In the genomic region with DNA sequence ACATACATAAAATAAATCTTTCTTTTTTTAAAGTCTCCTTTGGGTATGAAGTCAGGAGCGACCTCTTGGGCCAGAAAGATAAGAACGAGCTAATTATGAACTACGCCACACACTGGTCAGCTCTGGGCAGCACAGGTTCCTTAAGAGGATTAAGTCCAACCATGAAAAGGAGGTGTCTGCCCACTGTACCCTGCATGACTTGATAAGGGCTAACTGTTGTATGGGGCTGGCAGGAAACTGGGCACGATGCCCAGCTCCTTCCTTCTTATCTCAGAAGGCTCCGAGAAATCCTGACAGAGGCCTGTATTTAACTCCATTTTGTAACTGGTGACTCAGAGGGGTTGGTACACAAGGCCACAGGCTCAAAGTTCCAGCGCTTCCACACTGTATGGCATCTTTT, we compare ENCODE assay signal across 1 mouse cellular context.
TF ChIP-seq lines count a peak whose summit lies in the region.

No protein-coding gene starts in this region.

TF ChIP-seq in MEL, 35 proteins besides CTCF, POLR2A, EP300 and RAD21 (continued from another document):
- no peak; the same call in 1 of the 2 replicates for TF ChIP-seq TBP (IDR thresholded peaks at IDR 0.05; ENCODE audit: low read depth, low read length)
- TF ChIP-seq ETS1 (IDR thresholded peaks at IDR 0.05; ENCODE audit: low read depth, low read length), result peak; percentile 88
- peak; percentile 74 for TF ChIP-seq SIN3A (IDR thresholded peaks at IDR 0.05; ENCODE audit: low read length)
- TF ChIP-seq MYB (IDR thresholded peaks at IDR 0.05; ENCODE audit: low read depth, low read length), result peak; percentile 79
- TF ChIP-seq GATA1 (IDR thresholded peaks at IDR 0.05; ENCODE audit: low read depth, low read length), result peak; percentile 95
